Mouse (Mus musculus) kidney, adult 11 months (tissue): ENCODE measurements around the gene Pnck.
A peak's percentile ranks its signal among the peaks of the same experiment; 100 is the strongest.

ENCODE experiments used
- DNase-seq: peaks from one replicate; pipeline ENCODE4 v3.0.0; 2022

The Pnck gene

GRCm38 (mm10) chrX:73659575-73660283, at the start of gene Pnck:
Pnck (minus strand) TSS chrX:73660117.
- DNase-seq, result no peak

GRCm38 (mm10) chrX:73700472-73700871, 40.6 kb upstream of the Pnck start:
- DNase-seq, result no peak

- DNase-seq, result peak; percentile 61
Observed at GRCm38 (mm10) chrX:73690917-73691629, 31.2 kb upstream of the Pnck start.

GRCm38 (mm10) chrX:73685629-73686028, 25.7 kb upstream of the Pnck start:
- DNase-seq, result peak; percentile 86

- DNase-seq, result peak; percentile 46
Observed at GRCm38 (mm10) chrX:73684978-73685377, 25.1 kb upstream of the Pnck start.

GRCm38 (mm10) chrX:73684156-73684555, 24.2 kb upstream of the Pnck start:
- no peak for DNase-seq

- no peak for DNase-seq
Observed at GRCm38 (mm10) chrX:73676668-73677067, 16.8 kb upstream of the Pnck start.

- no peak for DNase-seq
Observed at GRCm38 (mm10) chrX:73675231-73675630, 15.3 kb upstream of the Pnck start.

- peak; percentile 79 for DNase-seq
Observed at GRCm38 (mm10) chrX:73673968-73674661, 14.2 kb upstream of the Pnck start.

GRCm38 (mm10) chrX:73673619-73673967, 13.7 kb upstream of the Pnck start:
- DNase-seq, result no peak

- DNase-seq, result peak; percentile 66
Observed at GRCm38 (mm10) chrX:73672879-73673618, 13.1 kb upstream of the Pnck start, which contains the start of gene Slc6a8. Slc6a8 (plus strand) TSS chrX:73673150.

- peak; percentile 62 for DNase-seq
Observed at GRCm38 (mm10) chrX:73672031-73672431, 12.1 kb upstream of the Pnck start.

- no peak for DNase-seq
Observed at GRCm38 (mm10) chrX:73663143-73663542, 3.2 kb upstream of the Pnck start.

- no peak for DNase-seq
Observed at GRCm38 (mm10) chrX:73660284-73660665, 358 bp upstream of the Pnck start.

GRCm38 (mm10) chrX:73658936-73659574, 862 bp downstream of the Pnck start:
- no peak for DNase-seq

GRCm38 (mm10) chrX:73658391-73658790, 1.5 kb downstream of the Pnck start:
- DNase-seq, result no peak

- no peak for DNase-seq
Observed at GRCm38 (mm10) chrX:73655529-73655928, 4.4 kb downstream of the Pnck start.

- DNase-seq, result peak; percentile 56
Observed at GRCm38 (mm10) chrX:73654177-73654576, 5.7 kb downstream of the Pnck start.

GRCm38 (mm10) chrX:73653392-73653791, 6.5 kb downstream of the Pnck start:
- DNase-seq, result no peak

- no peak for DNase-seq
Observed at GRCm38 (mm10) chrX:73650869-73651268, 9.0 kb downstream of the Pnck start.

- DNase-seq, result no peak
Observed at GRCm38 (mm10) chrX:73645121-73645520, 14.8 kb downstream of the Pnck start.

GRCm38 (mm10) chrX:73639901-73640469, 19.9 kb downstream of the Pnck start:
- no peak for DNase-seq
